Mouse (Mus musculus): ENCODE measurements at regions not wholly inside any gene's neighbourhood (a gene's known extent, or its start where the extent isn't known, plus 50 kb on each side); places are given as distances from the start of the nearest gene placed in this dataset.
A peak's percentile ranks its signal among the peaks of the same experiment; 100 is the strongest.
"Not testable (repeated sequence)": the region's sequence is repeated elsewhere in the genome, so short reads cannot be mapped to it uniquely, and the experiment has no call there.

DNA sequence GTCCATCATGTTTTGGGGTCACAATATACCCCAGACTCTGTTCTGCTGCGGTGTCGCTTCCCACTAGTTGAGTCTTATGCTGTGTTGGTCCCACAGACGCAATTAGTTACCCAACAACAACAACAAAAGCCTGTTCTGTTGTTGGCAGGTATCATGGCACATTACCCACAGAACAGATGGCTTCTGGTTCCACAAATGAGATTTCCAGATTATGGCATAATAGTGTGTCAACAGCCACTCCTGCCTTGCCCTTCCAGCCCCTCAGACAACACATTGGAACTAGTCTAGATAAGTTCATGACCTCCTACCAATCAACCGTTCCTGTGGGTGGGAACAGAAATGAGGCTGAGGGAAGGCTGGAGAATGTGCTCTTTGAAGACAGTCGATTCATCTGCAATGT lies 351.5 kb downstream of the Fut8 start:
- DNase-seq (ENCODE audit: low spot score in 2 of 2), result no peak

DNA sequence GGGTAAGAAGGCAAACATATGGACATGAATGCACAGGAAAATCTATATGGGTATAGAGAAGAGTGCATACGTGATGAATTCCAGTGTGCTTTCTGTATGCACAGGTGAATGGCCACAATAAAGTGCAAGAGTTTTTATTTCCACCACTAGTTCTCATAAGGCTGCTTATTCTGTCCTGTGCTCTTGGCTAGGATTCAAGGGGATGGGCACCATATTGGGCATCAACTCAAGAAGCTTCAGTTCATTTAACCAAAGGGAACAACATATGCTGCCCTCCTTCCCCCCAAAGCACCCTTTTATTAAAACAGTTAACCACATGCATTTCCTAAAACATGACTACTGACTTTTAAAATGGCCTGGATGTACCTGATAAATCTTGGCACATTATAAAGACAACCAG lies 356.2 kb downstream of the Fut8 start:
- DNase-seq (ENCODE audit: low spot score in 2 of 2), result no peak

DNA sequence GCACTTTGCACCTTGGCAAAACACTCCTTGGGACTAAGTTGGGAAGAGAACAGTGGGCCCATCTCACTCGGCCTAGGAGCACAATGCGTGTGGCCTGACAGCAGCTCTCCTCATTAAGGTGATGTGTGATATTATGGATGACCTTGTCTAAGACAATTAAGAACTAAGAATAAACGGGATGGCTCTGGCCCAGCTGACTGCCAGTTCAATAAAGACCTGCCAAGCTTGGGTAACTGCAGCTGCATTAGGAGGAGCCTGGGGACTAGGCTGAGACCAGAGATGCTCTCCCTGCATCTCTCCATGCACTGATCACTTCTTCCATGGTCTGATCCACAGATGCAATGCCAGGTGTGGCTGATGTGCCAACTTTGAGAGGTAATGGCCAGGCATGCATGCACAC lies 356.7 kb downstream of the Fut8 start:
- DNase-seq (ENCODE audit: low spot score in 2 of 2), result no peak

DNA sequence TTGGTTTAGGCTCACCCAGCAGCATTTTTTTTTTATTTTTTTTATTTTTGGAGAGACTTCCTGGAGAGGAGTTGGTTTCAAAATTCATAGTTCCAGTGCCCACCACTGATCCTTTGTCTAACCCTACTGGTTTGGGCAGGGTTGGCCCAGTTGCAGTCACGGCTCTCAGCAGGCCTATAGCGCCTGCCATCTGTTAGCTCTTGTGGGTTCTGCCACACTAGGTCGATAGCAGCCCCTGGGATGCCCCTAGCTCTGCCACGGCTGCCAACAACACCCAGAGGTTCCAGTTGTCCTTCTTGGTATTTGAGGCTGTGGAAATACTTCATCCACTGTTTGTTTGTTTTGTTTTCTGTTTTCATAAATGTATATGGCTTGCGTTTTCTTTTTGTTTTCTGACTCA lies 357.9 kb downstream of the Fut8 start:
- DNase-seq (ENCODE audit: low spot score in 2 of 2), result no peak

DNA sequence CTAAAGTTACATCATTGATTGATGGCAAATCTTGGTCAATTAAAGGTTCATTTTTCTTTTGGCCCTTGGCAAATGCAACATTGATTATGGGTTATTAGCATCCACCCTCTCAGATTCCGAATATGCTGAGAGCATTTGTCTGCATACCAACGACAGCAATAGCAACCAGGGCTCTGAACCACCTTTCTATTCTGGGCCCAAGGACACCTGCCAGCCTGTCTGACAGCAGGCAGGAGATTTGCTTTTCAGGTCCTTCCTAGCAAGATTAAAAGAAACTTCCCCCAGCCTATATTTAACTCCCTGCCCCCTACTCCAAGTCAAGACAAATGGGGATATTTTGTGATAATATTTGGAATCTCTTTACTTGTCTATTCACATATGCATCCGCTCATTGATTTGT lies 358.8 kb downstream of the Fut8 start:
- DNase-seq (ENCODE audit: low spot score in 2 of 2), result no peak

DNA sequence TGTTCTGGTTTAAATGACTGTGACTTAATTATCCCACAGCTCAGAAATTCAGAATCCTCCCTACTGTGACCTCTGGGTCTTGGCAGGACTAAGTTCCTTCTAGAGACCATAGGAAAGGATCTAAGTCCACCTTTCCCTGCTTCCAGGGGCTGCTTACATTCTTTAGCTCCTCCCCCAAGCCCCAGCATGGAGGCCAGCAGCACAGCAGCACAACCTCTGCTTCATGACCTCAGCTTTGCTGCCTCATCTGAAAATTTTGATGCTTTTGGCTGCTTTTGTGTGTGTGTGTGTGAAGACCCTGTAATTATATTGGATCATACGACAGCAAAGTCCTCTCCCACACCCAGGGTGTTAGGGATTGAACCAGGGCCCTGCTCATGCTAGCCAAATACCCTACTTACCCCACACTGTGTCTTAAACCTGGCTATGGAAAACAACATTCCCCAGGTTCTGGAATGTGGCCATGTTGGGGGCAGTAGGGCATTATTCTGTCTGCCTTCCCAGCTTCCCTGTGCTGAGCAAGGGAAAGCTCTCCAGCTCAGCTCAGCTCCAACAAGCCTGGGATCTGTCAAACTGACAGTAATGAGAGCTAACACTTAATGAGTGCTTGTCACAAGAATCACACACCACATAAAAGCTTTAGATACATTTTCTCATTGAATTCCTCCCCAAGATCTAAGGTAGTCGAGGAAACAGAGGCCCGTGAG lies 359.9 kb downstream of the Fut8 start:
- DNase-seq (ENCODE audit: low spot score in 2 of 2), result no peak

DNA sequence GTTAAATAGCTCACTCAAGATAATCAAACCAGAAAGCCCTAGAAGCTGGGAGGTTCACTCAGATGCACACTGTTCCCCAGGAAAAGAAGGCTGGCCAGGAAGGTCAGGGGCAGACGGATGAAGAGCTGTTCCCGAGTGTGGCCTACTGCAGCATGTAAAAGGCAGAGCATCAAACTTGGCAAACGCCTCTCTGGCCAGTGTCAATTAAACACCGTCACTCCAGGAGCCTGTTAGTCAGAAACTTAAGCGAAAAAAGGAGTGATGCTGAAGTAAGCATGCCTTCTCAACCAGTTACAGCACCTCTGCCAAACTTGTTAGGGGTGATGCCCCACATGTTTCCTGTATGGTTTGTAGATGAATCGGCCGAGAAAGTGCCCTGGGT lies 360.4 kb downstream of the Fut8 start:
- no peak for DNase-seq (ENCODE audit: low spot score in 2 of 2)

DNA sequence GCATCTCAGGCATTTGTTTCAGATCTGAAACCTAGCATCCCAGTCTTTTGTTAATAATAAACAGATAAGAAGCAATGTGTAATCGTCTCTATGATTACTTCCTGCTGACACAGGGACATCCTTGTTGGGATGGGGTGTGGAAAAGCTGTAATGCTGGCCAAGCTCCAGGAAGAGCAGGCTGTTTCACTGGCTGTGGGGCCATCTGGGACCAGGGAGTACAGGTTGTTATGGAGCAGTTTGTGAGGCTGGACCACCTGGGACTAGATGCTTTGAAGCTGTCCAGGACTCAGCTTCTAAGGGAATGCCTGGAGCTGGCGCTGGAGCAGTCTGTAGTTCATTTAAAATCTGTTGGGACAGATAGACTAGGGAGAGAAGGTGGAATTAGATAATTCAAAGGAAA lies 361.5 kb downstream of the Fut8 start:
- no peak for DNase-seq (ENCODE audit: low spot score in 2 of 2)

DNA sequence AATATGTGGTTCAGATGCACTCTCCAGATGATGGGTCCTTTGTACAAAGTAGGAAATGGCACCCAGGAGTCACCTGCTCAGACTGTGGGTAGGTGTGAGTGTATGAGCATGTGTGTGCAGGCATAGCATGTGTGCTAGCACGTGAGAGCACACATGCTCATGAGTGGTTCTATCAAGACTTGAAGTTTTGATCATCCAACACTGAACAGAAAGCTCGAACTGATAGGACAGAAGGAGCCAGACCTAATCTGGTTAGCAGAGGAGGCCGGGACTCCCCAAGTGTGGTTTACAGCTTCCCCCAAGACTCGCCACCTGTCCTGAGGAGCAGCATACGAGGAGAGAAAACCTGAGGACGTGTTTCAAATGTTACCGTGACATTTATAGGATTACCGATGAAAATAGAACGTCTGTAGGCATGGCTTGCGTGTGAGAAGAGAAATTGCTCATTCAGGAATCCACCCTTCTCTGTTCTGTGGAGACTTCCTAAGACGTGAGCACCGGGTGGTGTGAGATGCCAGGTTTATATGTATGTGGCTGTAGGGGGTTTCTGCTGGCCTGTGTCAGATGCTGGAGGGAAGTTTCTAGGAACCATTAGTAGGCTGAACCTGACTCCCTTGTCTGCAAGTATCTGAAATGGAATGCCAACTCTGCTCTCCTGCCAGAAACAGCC lies 366.0 kb downstream of the Fut8 start:
- peak; percentile 31 to 41 for DNase-seq (ENCODE audit: low spot score in 2 of 2)

DNA sequence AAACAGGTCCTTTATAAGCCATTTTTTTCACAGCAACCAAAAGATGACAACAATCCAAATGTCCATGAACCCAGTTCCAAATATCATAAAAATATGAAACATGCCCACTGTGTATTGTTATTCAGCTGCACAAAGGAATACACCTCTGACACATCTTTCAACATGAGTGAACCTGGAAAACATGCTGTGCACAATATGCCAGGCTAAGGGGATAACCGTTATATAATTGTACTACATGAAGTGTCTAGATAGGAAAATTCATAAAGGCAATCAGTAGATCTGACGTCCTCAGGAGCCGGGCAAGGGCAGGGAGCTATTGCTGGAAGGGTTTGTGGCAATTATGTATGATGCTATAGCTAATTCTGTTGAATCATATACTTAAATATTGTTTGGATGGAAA lies 379.6 kb downstream of the Fut8 start:
- DNase-seq (ENCODE audit: low spot score in 2 of 2), result no peak

DNA sequence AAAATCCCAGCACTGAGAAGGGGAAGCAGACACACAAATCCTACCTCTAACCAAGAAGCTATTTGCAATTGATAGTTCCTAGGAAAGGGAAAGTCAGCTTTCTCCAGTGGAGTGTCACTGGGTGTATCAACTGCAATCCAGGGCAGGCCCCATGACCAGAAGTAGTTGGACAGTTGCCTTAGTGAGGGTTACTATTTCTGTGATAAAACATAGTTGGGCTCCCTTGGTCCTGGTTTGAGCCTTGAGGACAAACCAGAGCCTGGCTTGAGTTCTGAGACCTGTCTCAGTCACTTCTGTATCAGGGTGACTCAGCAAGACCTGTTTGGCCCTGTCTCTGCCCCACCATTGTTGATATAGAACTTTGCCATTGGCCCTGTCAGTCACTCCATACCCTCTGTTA lies 384.3 kb downstream of the Fut8 start:
- DNase-seq (ENCODE audit: low spot score in 2 of 2), result no peak

DNA sequence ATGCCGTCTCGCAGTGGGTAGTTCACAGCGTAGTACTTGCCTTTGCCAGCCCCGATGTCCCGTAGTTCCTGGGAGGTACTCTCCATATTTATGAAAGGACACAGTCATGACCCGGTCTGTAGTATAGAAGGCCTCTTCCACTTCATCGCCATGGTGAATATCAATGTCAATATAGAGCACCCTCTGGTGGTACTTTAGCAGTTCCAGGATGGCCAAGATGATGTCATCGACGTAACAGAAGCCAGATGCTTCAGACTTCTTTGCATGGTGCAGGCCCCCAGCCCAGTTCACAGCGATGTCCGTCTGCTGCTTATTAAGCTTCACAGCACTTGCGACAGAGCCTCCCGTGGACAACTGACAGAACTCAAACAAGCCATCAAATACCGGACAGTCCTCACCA lies 386.4 kb downstream of the Fut8 start:
- not testable (repeated sequence) for DNase-seq (ENCODE audit: low spot score in 2 of 2)

DNA sequence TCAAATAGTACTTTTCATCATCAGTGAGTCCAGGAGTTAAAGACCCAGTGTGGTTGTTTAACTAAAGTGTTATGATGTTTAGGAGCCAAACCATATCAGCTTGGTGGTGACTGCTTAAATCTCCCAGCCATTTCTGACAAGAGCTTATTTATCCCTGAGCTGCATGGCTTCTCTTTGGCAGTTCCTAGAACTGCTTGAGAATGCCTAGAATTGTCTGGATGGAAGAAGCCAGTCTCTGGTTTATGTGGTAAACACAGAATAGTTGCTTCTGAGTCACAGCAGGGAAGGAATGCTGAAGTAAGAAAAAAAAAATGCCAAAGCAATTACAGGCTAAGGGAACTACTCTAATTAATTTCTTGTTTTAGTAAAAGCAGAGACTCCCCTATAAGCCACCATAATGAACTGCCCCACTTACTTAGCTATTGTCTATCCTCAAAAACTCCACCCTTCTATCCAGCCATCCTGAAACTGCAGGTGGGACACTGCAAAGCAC lies 390.5 kb downstream of the Fut8 start:
- no peak for DNase-seq (ENCODE audit: low spot score in 2 of 2)

DNA sequence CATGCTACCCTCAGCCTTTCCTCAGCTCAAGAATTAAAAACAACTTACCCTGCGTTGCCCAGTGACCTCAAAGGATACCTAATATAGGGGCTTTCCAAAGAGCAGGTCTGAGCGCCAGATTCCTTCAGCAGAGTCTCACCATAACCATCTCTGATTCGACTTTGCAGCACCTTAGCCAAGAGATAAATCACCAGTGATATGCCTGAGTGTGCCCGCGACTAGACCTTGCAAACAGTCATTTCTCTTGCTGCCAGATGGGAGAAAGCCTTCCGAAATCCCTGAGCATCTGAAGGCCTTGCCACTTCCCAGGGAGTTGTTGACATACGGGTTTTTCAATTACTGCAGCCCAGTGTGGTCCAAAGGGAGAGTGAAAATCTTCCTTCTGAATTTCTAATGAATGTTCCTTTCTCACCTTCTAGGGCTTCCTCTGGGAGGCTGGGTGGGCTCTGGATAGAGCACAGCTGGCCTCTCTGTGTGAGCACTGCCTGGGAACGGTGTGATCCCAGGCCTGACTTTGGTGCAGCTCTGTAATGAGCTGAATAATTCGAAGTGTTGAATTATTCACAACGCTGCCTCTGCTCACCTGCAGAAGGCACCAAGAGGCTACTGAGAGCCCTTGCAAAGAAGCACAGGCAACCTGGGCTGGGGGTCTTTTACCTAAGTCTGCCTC lies 396.2 kb downstream of the Fut8 start:
- DNase-seq (ENCODE audit: low spot score in 2 of 2), result no peak

DNA sequence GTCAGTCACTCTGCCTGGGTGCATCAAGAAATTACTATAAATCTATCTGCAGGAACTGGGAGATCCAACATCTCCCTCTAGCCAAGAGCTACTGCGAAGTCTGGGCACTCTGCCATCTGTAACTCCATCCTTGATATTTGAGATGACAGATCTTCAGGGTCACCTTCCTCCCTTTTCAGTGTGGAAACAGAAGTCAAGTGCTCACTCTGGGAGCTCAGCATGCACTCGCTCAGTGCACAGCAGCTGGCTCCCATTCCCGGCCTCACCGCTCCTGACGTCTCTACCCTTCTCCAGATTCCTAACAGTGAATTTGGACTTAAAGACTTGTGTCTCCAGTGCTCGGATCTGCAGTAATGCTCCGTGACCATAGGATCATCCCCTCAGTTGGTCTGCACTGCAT lies 400.3 kb downstream of the Fut8 start:
- no peak for DNase-seq (ENCODE audit: low spot score in 2 of 2)

DNA sequence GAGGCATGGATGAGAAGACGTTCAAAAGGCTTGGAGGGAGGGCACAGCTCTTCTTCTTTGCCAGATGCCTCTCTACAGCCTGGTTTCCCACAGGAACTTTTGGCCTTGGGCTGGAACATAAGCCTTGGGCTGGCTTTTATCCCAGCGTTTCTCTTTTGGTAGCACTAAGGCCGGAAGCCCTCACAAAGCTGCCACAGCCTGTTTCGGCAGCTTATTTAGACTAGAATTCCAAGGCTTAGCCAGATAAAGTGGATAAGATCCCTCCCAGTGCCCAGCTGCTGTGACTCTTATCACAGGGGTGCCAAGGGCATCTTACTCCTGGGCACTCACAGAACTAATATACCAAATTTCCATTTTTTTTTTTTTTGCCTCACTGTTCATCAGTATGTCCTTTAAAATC lies 404.4 kb downstream of the Fut8 start:
- DNase-seq (ENCODE audit: low spot score in 2 of 2), result no peak

DNA sequence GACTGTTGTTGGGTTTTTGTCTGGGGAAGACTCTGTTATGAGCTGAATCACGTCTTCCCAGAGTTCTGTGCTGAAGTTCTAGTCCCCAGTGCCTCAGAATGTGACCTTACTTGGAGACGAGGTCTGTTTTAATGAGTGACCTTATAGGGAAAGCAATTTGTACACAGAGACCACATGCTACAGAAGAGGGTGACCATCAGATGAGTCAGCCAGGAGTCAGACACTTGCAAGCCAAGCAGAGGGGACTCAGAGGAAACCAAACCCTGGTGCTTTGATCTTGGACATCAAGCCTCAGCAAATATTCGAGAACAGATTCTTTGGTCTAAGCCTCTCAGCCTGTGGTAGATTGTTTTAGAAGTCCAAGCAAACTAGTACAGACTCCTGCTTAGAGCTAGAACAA lies 409.9 kb downstream of the Fut8 start:
- no peak for DNase-seq (ENCODE audit: low spot score in 2 of 2)

DNA sequence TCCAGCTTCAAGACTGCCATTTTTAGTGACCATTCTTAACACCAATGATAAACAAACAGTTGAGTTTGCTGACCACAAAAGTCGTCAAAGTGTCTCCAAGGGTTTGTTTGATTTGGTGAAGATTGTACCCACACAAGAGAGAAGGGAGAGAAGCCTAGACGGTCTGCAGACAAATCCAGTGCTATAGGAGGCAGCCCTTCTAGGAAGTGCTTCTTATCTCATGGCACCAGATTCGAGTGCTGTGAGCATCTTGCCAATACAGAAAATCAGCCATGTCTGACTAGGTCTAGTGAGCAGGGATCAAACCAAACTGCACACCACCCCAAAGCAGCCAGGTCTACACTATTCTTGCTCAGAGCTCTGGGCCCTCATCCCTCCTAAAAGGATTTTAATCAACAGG lies 416.4 kb downstream of the Fut8 start:
- no peak for DNase-seq (ENCODE audit: low spot score in 2 of 2)

DNA sequence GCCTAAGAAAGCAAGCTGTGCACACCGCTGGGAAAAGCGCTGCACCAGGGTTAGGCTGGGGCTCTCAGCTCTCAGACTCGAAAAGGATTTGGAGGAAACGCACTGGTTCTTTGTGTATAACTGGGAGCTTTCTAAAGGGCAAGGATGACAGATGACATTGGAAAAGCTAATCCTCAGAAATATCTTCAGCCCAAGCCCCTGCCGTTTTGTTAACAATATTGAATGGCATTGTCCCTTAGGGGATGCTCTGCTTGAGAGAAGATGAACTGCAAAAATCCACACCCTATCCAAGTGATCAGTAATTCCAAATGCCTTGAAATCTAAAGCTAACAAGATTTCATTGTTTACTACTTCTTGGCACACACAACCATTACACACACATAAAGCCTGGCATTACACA lies 419.1 kb downstream of the Fut8 start:
- no peak for DNase-seq (ENCODE audit: low spot score in 2 of 2)

DNA sequence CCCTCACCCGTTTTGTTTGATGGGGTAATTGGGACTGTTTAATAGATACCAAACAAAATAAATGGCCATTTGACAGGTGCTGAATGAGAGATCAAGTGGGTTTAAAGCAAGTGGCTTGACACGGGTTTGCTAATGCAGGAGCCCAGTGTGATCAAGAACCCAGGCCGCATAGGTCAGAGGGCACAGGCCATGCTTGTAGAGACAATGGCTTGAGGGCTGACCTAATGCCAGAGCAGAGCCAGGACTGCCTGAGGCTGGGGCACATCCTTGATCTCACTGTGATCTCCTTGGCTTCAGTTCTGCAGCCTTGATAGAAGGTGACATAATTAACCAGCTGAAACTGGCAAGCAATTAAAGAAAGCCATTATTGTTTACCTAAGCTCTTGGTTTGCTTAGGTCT lies 420.0 kb downstream of the Fut8 start:
- DNase-seq (ENCODE audit: low spot score in 2 of 2), result no peak

DNA sequence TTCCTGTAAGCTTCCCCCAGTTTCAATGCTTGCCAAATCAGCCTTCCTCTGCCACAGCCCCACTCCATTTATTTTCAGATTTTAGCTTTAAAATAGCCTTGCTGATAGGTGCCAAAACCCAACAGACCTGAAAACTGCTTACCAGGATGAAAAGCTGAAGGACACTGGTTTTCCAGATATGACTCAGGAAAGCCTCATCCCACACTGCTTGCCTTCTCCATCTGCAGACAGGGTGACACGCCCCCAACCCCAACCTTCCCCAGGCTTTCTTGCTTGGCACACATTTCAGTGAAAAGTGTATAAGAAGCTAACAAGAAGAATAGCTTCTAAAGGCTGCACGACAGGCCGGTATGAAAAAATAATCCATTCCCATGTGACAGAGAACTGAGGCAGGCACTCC lies 425.3 kb downstream of the Fut8 start:
- DNase-seq (ENCODE audit: low spot score in 2 of 2), result peak; percentile 34 to 45

DNA sequence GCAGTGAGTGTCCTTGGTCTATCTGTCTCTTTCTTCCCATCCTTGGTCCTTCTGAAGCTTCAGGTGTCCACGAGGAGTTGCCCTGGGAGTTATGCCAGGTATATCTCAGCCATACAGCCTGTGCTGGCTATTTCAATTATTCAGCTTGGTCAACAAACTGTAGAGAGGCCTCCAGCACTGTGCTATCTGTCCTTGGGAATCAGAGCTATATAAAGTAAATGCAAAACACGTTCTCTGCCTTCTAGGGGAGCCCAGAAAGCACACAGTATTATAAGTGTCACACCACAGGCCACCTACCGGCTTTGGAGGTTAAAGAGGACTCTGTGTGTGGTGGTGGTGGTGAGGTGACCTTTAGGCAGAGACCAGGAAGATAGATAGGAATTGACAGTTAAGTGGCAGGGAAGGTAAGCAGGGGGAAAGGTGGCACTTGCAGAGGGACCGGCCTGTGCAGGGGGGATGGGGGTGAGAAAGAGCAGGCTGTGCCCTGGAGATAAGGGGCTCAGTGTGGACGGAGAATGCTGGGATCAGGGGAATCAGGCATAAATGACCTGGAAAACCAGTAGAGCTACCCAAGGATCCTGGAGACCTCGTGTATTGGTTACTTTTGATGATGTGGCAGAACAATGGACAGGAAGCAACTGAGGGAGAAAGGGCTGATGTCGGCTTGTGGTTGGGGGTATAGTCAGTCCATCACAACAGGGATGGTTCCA lies 425.9 kb downstream of the Fut8 start:
- DNase-seq (ENCODE audit: low spot score in 2 of 2), result no peak

DNA sequence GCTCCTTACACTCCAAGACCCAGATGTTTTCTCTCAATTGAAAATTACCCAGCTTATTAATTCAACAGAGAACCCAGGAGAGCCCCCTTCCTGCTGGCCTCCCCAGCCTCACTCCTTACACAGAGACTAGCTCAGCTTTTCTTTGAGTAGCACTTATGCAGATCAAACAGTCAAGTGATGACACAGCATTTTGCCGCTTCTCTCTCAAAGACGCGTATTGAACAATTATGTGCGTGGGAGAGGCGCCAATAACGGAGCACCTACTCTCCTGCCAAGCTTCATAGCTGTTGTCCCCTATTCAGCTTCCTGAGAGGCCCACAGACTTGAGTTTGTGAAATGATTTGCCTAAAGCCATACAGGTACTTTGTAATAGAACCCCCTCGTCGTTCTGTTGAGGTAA lies 428.5 kb downstream of the Fut8 start:
- DNase-seq (ENCODE audit: low spot score in 2 of 2), result no peak
